Mouse (Mus musculus) neutrophil, adult 59 days (primary cell): ENCODE measurements around the gene Scn4a. TPM values are rescaled to one million over a fixed set of nuclear protein-coding genes. Genes with fewer than 3 reads are reported as not detected.

ENCODE experiments used
- total RNA-seq, 2 experiments: library from RNA; stranded (reverse); gene quantifications; 1 replicate in 1 of 2; 2 replicates in 1 of 2; pipeline ENCODE4 v1.2.4; 2023

Gene Scn4a
- total RNA-seq = under 1 TPM; 0.04 TPM

GRCm38 (mm10) chr11:106353188-106353587, at the start of gene Scn4a:
Gene Scn4a (minus strand): TSS chr11:106353288.

GRCm38 (mm10) chr11:106387791-106388216, 34.7 kb upstream of the Scn4a start, which contains the start of gene Icam2:
Gene Icam2 (minus strand): TSS chr11:106388075.

GRCm38 (mm10) chr11:106365366-106365765, 12.3 kb upstream of the Scn4a start, which contains the start of gene Prr29:
Gene Prr29 (plus strand): TSS chr11:106365472.

GRCm38 (mm10) chr11:106314333-106314812, 38.7 kb downstream of the Scn4a start, which contains the start of gene Cd79b:
Gene Cd79b (minus strand): TSS chr11:106314762.

GRCm38 (mm10) chr11:106301765-106302164, 51.3 kb downstream of the Scn4a start, which contains the start of gene Gh:
Gene Gh (minus strand): TSS chr11:106301865.

GRCm38 (mm10) chr11:106276454-106276853, 76.6 kb downstream of the Scn4a start, which contains the start of gene Tcam1:
Gene Tcam1 (plus strand): TSS chr11:106276672.

GRCm38 (mm10) chr11:106272644-106273310, 80.3 kb downstream of the Scn4a start, which contains the start of gene Smarcd2:
Gene Smarcd2 (minus strand): TSS chr11:106272972.

Other genes with a start within 250 kb of the Scn4a start
- gene Gm10840, start 192.4 kb downstream of the Scn4a start, total RNA-seq = 1 to 10 TPM; 1.7 to 5.7 TPM
- gene Limd2, start 192.4 kb downstream of the Scn4a start, total RNA-seq = 100 to 1,000 TPM; 442 to 451 TPM
- 10 to 100 TPM; 21.5 to 24.7 TPM for gene Strada, start 151.1 kb downstream of the Scn4a start, total RNA-seq
- gene Ccdc47, start 136.9 kb downstream of the Scn4a start, total RNA-seq = 10 to 100 TPM; 30.8 to 41.2 TPM
- gene Ddx42, start 136.4 kb downstream of the Scn4a start, total RNA-seq = 10 to 100 TPM; 34.5 to 35.3 TPM
- gene Ftsj3, start 97.2 kb downstream of the Scn4a start, total RNA-seq = 10 to 100 TPM; 20.8 to 20.9 TPM
- gene Psmc5, start 97.1 kb downstream of the Scn4a start, total RNA-seq = 10 to 100 TPM; 28.5 to 35.0 TPM
- gene Smarcd2, start 80.3 kb downstream of the Scn4a start, total RNA-seq = 10 to 100 TPM; 91.3 to 96.2 TPM
- gene Tcam1, start 76.6 kb downstream of the Scn4a start, total RNA-seq = under 1 TPM; 0.11 to 0.22 TPM
- gene Gh, start 51.4 kb downstream of the Scn4a start, total RNA-seq = not detected
- 10 to 100 TPM; 13.0 to 25.4 TPM for gene Cd79b, start 38.5 kb downstream of the Scn4a start, total RNA-seq
- not detected for gene Prr29, start 12.2 kb upstream of the Scn4a start, total RNA-seq
- gene Icam2, start 34.8 kb upstream of the Scn4a start, total RNA-seq = 10 to 100 TPM; 15.7 to 19.1 TPM
- gene Ern1, start 134.6 kb upstream of the Scn4a start, total RNA-seq = 10 to 100 TPM; 41.0 to 52.8 TPM